Mouse (Mus musculus): ENCODE measurements around the gene Gm12258.
A peak's percentile ranks its signal among the peaks of the same experiment; 100 is the strongest.
"Not testable (repeated sequence)": the region's sequence is repeated elsewhere in the genome, so short reads cannot be mapped to it uniquely, and the experiment has no call there.

Gene Gm12258

DNA sequence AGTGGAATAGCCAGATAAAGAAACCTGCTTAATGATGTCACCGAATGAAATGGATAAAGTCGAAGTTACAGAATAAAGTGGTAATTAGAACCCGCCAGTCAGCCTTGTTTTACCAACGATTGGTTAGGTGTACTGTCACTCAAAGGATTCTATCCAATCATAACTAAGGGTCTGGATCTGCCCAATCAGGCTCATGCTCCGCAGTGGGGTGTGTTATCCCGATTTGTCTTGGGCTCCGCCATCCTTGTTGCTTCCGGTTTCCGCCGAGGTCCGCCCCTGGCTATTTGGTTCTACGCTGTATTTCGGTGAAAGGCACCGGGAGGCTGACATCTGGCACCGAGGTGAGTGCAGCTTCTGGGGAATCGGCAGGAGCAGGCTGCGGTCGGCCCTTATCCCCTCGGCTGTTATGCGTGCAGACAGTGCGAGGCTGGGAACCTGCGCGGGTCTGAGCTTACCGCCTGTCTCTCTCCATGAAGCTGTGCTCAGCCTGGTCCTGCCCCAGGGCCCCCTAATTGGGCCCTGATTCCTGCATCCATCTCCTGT is at the start of gene Gm12258:
Gene Gm12258 (plus strand): TSS at position 240 of the 543 bp plus-strand sequence.
- peak; percentile 84 for DNase-seq (ENCODE audit: low spot score)

- no peak for DNase-seq (ENCODE audit: low spot score)
Measured at GRCm38 (mm10) chr11:58799747-58800146, 47.2 kb upstream of the Gm12258 start.

GRCm38 (mm10) chr11:58801558-58802228 is 45.3 kb upstream of the Gm12258 start, which contains the start of gene Fam183b:
Gene Fam183b (minus strand): TSS chr11:58801960.
- no peak for DNase-seq (ENCODE audit: low spot score)

DNA sequence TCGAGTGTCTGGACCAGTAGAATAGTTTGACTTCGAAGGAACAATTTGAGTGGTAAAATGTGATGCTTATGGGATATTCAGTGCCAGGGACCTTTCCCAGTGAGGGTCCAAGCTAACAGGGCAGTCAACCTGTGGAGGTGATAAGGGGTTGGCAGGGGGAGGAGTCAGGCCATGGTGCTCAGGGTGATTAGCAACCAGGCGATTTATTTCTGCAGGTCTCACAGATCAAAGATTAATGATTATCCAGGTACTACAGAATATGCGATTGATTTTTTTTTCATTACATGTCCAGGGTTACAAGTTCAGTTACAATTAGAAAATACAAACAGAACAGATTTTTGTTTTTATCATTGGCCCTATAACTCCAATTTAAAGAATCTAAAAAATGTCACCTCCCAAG is 43.1 kb upstream of the Gm12258 start:
- no peak for DNase-seq (ENCODE audit: low spot score)

- no peak for DNase-seq (ENCODE audit: low spot score)
Measured at GRCm38 (mm10) chr11:58804393-58804792, 42.6 kb upstream of the Gm12258 start.

GRCm38 (mm10) chr11:58812001-58812400 is 35.0 kb upstream of the Gm12258 start:
- DNase-seq (ENCODE audit: low spot score), result peak; percentile 9

DNA sequence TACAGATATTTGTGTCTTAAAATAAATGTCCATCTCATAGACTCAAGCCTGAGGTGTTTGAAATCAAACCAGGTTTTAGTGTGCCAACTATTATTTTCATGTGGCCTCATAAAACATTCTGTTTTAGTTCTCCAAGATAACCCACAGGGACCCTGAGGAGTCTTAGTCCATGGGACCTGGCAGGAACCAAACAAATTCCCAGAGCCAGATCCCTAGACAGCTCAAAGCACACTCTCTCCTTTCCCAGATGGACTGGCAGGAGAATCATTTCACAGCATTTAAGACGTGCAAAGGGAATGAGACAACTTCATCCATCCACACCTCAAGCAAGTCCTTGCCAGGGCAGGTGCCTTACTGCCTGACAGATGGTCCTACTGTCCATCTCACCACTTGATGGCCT is 32.3 kb upstream of the Gm12258 start, which contains the start of gene Olfr313:
Gene Olfr313 (plus strand): TSS at position 301 of the 400 bp plus-strand sequence.
- DNase-seq (ENCODE audit: low spot score), result not testable (repeated sequence)

- no peak for DNase-seq (ENCODE audit: low spot score)
Measured at GRCm38 (mm10) chr11:58815676-58816075, 31.3 kb upstream of the Gm12258 start.

GRCm38 (mm10) chr11:58828937-58829336 is 18.0 kb upstream of the Gm12258 start, which contains the start of gene Olfr312:
Gene Olfr312 (plus strand): TSS chr11:58829237.
- DNase-seq (ENCODE audit: low spot score), result not testable (repeated sequence)

GRCm38 (mm10) chr11:58829764-58830163 is 17.2 kb upstream of the Gm12258 start:
- DNase-seq (ENCODE audit: low spot score), result no peak

DNA sequence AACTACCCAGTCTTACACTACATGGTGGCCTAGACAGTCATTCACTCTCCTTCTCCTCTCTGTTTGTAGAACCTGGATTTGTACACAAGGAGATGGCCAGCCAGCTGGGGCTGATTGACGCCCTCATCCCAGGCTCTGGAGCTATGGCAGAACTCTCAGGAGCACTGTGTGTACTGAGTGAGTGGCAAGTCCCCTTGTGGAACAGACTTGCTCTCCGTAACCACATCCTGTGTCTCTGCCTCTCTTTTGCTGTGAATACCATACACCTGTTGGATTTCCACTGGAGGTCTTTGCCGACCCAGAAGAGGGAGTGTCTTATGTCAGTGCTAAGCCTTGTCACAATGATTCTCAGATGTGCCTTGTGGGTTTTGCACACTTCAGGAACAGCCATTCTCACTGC is 14.4 kb upstream of the Gm12258 start:
- not testable (repeated sequence) for DNase-seq (ENCODE audit: low spot score)

GRCm38 (mm10) chr11:58838951-58839350 is 8.0 kb upstream of the Gm12258 start, which contains the start of gene Olfr311:
Gene Olfr311 (plus strand): TSS chr11:58839251.
- not testable (repeated sequence) for DNase-seq (ENCODE audit: low spot score)

- no peak for DNase-seq (ENCODE audit: low spot score)
Measured at GRCm38 (mm10) chr11:58847636-58848035, 678 bp downstream of the Gm12258 start.

GRCm38 (mm10) chr11:58849731-58850130 is 2.8 kb downstream of the Gm12258 start:
- no peak for DNase-seq (ENCODE audit: low spot score)

DNA sequence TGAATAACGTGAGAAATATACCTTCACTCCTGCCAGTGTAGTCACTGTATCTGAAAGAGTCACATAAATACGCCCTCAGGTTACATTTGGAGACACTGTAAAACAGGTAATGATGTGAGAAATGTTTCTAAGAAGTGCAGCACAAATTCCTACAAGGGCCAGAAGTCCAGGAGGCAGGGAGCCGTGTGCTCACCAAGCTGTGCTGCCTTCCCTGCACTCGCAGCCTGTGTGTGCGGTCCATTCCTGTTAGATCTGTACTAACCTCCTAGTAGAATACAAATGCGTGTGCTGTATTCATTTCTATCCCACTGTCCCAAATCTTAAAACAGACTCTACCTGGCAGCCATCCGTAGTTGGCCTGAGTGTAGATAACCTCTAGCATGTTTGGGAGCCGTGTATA is 13.8 kb downstream of the Gm12258 start:
- no peak for DNase-seq (ENCODE audit: low spot score)

- DNase-seq (ENCODE audit: low spot score), result peak; percentile 72
Measured at GRCm38 (mm10) chr11:58867039-58867953, 20.3 kb downstream of the Gm12258 start, which contains the start of gene 2810021J22Rik. Gene 2810021J22Rik (plus strand): TSS chr11:58867216.

- no peak for DNase-seq (ENCODE audit: low spot score)
Measured at GRCm38 (mm10) chr11:58867954-58868330, 21.0 kb downstream of the Gm12258 start.

DNA sequence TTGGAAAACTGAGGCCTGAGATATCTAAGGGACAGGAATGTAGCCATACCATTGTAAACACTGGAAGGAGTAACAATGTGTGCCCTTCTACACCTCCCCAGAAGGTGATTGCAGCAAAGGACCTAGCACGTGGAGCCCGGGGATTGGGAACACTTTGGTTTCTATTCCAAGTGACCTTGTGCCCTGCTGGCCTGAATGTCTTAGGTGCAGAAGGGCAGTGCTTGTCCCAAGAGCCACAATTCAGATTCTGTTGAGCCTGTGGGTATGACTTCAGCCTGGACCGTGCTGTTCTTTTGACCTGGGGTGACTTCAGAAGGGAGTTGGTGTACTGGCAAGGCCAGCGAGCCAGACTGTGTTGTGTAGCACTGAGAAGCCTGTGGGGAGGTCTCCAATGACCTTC is 24.0 kb downstream of the Gm12258 start:
- DNase-seq (ENCODE audit: low spot score), result no peak

DNA sequence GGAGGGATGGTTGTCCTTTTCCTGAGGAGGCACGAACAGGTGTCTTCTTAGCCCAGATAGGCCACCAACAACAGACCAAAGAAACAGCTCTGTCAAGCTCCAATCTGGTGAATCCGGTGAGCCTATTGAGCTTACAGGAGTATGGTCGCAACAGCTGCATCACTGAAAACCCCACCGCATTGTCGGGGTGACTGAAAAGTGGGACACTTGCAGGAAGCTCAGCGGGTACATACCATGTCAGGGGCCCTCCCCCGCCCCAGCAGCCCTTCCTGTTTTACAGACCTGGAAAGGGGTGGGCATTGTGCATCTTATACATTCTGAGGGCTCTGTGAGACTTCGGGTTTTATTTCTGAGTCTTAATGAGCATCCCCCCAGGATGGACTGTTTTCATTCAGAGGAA is 36.8 kb downstream of the Gm12258 start:
- no peak for DNase-seq (ENCODE audit: low spot score)

GRCm38 (mm10) chr11:58890511-58890910 is 43.6 kb downstream of the Gm12258 start:
- DNase-seq (ENCODE audit: low spot score), result no peak

DNA sequence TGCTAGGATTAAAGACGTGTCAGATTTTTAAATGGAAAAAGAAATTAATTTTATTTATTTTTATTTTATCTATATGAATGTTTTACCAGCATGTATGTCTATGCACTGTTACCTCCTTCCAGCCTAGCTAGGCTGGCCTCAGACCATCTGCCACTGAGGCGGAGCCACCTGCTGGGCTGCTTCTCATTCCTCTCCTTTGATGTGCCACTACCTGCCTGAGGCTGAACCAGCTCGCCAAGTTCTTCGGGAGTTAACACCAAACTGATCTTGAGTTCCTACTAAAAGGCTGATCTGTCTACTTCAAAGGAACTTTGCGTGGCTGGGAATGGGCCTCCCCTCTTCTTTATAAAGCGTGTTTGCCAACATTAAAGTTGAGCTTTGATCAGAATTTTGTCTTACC is 47.5 kb downstream of the Gm12258 start:
- DNase-seq (ENCODE audit: low spot score), result no peak

DNA sequence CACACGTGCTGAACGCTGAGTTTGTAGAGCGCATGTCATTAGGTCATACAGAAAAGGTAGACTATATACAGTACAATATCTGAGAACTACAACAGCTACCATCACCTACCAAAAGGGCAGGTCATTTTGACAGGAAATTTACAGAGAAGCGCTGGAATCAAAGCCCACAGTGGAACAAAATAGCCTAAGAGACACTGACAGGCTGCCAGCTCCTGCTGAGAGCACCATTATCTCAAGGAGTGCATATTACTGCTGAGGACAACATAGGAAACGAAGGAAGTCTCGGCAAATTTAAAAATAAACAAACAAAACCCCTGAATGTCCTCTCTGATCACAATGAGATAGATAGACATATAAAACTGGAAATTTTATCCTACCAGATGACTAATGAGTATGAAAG is 50.5 kb downstream of the Gm12258 start:
- DNase-seq (ENCODE audit: low spot score), result no peak
